Mouse (Mus musculus) central nervous system, embryonic 18 days (tissue): Measurements from ENCODE around the gene Gm10945. TPM values are rescaled to one million over a fixed set of nuclear protein-coding genes. Genes with fewer than 3 reads are reported as not detected.

Experiments used
- polyA plus RNA-seq: library from polyadenylated mRNA; depleted of rRNA; stranded (reverse); fragments of >200 nt; gene quantifications from 2 replicates; pipeline ENCODE4 v1.2.3, GENCODE M21; 2012; rRNA removed

The Gm10945 gene
- not detected in 2 replicates for polyA plus RNA-seq

DNA sequence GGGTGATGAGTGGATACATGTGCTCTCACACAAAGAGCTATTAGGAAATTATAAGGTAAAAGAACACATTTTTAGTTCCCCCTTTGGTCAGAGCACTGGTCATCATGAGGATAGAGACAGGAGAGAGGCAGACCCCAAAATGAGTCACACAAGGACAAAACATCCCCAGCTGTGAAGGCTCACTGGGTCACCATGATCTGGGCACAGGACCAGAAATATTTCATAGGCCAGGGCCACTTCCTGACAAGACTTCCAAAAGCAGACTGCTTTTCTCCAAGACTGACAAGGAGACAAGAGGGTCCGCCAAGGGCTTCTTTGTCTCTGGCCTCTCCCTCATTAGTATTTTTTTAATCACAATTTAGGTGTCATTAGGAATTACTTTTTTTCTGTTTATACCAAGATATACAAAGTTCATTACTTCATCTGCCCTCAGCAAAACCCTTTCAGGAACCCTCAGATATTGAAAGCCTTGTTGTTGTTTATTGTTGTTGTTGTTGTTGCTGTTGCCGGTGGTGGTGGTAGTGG, at the start of gene Gm10945:
Gm10945 (minus strand) TSS at position 475 of the 525 bp plus-strand sequence.

DNA sequence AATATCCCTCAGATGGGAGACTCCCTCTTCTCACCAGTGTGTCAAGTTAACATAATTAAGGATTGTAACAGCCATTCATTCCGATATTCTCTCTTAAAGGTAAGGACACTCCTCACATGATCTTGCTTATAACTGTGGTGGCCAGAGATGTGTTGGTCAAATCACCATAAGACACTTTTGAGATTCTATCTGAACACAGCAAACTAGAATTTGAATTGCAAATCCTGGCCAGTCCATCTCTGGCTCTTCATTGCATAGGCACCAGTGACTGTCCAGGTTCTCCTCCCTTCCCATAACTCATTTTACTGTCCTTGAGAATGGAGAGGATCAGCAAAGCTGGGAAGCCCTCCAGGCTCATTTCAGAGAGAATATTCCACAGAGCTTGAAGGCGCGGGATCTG, 3.4 kb downstream of the Gm10945 start, which contains the start of gene Oprm1:
Oprm1 (plus strand) TSS at position 301 of the 400 bp plus-strand sequence.

Other genes with a start within 250 kb of the Gm10945 start
- 2.4 and 3.4 TPM in 2 replicates for gene Oprm1, start 3.3 kb downstream of the Gm10945 start, polyA plus RNA-seq